Mouse (Mus musculus) cerebellum, adult 2 months (tissue): ENCODE measurements around the gene Cspg4.

Experiments
- CTCF ChIP-seq: fragments of 200-500 bp; IDR thresholded peaks from 2 replicates; pipeline ENCODE4 v1.5.1; 2011; ENCODE audit warnings: low read depth, mild to moderate bottlenecking, control low read depth, low read length, moderate library complexity, borderline replicate concordance; ENCODE audit not compliant: insufficient read depth
- POLR2A ChIP-seq: fragments of 200-500 bp; IDR thresholded peaks from 2 replicates; pipeline ENCODE4 v1.6.1; 2011; ENCODE audit warnings: low read length, control low read depth, borderline replicate concordance; ENCODE audit not compliant: insufficient read depth

DNA sequence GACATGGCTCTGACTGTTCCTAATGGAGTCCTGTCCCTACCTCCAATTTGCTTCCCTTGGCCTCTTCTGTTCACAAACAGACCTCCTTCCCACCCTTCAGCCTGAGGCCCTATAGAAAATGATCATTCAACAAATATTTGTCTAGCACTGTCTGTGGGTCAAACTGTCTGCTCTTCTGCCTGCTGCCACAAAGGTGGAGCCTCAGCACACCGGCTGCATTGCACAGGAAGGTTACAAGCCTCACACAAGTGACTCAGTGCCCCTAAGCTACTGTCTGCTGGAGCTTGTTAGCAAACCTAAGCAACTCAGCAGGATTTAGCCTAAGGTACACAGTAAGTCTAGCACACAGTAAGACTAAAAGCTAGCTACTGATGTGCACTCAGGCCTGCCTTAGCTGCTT, 46.2 kb downstream of the Cspg4 start:
- no peak for TF ChIP-seq POLR2A
- no peak for TF ChIP-seq CTCF
